ENCODE assay signal across 11 mouse cellular contexts in the genomic region with DNA sequence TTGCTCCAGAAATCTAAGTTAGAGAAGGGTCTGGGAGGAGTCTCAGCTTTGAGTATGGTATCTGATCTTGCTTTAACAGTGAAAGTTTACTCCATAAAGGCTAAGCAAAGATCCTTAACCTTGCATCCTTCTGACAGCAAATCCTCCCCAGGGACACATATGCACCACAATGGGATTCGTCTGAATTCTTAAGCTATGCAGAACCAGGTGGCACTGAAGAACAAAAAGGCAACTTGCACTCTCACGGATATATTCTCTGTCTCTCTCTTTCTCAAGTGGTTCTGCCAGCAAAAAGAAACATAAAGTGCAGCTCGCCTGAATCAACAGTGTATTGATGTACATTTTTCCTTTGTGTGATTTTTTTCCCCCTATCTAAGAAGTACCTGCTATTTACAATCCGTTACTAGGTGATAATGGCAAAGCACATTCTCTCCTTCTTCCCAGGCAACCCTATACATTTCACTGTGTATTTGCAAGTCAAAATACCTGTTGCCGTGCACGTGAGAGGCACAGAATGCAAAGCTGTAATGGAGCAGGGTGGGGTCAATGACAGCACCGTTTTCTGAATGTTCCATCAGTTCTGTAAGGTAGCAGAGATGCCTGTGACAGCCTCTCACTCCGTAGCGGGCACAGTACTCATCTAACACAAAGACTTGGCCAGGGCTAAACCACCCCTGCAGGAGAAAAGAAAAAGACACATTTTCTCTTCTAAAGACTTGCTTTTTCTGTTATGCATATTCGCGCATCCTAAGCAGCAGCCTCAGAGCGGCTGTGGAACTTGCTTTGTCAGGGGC.
DNase-seq lines count a peak whose midpoint lies in the region; ATAC-seq lines count a peak whose summit lies in the region.
"Had no signal": no experiment of that assay in that cellular context is flagged by ENCODE, and none has a peak within 500 bp of the region (broad histone marks: within the 10 kb centered on the region; RNA-seq: fewer than 3 reads in every experiment).

No protein-coding gene starts in this region.

- peaks cover 16% of the 10 kb centered on the region for H3K4me1 ChIP-seq in hindbrain, embryonic 10.5 days (replicated peaks)
- H3K4me1 ChIP-seq in midbrain, embryonic 12.5 days = peaks cover 14% of the 10 kb centered on the region
- no peaks in the 10 kb centered on the region for H3K4me1 ChIP-seq in kidney, embryonic 16.5 days (ENCODE audit: insufficient read depth, low read length)

- no peak for ATAC-seq in midbrain, embryonic 12.5 days (ENCODE audit: low FRiP score, low read depth)
- ATAC-seq in kidney, embryonic 16.5 days (ENCODE audit: low FRiP score, low TSS enrichment) = no peak
- ATAC-seq: activated CD4-positive, CD25-positive, alpha-beta regulatory T cell, adult 4 months; lung, postnatal 0 days had no signal

- H3K4me3 ChIP-seq in hindbrain, embryonic 10.5 days = peak overlapping the region; percentile 16; the same call in 1 of the 2 replicates
- H3K4me3 ChIP-seq in midbrain, embryonic 12.5 days = peak overlapping the region; percentile 7; the same call in 1 of the 2 replicates
- no peak overlapping the region for H3K4me3 ChIP-seq in kidney, embryonic 16.5 days (ENCODE audit: low read length)

- peaks cover 27% of the 10 kb centered on the region; the same call in 1 of the 2 replicates for H3K27me3 ChIP-seq in hindbrain, embryonic 10.5 days (ENCODE audit: insufficient read depth, poor library complexity, severe bottlenecking)
- peaks cover 12% of the 10 kb centered on the region for H3K27me3 ChIP-seq in midbrain, embryonic 12.5 days
- H3K27me3 ChIP-seq in kidney, embryonic 16.5 days (ENCODE audit: insufficient read depth, low read length) = no peaks in the 10 kb centered on the region

- H3K27ac ChIP-seq in hindbrain, embryonic 10.5 days = no peak overlapping the region
- no peak overlapping the region for H3K27ac ChIP-seq in midbrain, embryonic 12.5 days (replicated peaks)
- no peak overlapping the region for H3K27ac ChIP-seq in kidney, embryonic 16.5 days (ENCODE audit: low read length)

- H3K36me3 ChIP-seq in hindbrain, embryonic 10.5 days = no peaks in the 10 kb centered on the region
- H3K36me3 ChIP-seq in midbrain, embryonic 12.5 days = no peaks in the 10 kb centered on the region
- no peaks in the 10 kb centered on the region for H3K36me3 ChIP-seq in kidney, embryonic 16.5 days (ENCODE audit: insufficient read depth, low read length)
- H3K36me3 ChIP-seq: G1E had no signal

- peak; percentile 81 for DNase-seq in ES-CJ7 (ENCODE audit: low read depth, low spot score)
- peak; percentile 76 for DNase-seq in ZHBTc4 (ENCODE audit: low read depth, low spot score)
- DNase-seq in hindbrain, embryonic 10.5 days (ENCODE audit: low spot score) = no peak
- DNase-seq in adrenal gland, adult 18-20 months (ENCODE audit: low spot score in 2 of 2) = no peak
- DNase-seq in adrenal gland, adult 8-10 months = no peak
- DNase-seq: kidney, postnatal 25 days had no signal

- 5% methylated on average over 12 of the region's 12 CpGs for WGBS in hindbrain, embryonic 10.5 days
- WGBS in midbrain, embryonic 12.5 days = 4% methylated on average over 12 of the region's 12 CpGs
- WGBS in kidney, embryonic 16.5 days = 11% methylated on average over 12 of the region's 12 CpGs

- peak overlapping the region; percentile 43 for H3K4me2 ChIP-seq in midbrain, embryonic 12.5 days (replicated peaks)
- H3K4me2 ChIP-seq in kidney, embryonic 16.5 days (replicated peaks; ENCODE audit: low read depth, low read length) = no peak overlapping the region

- no peak overlapping the region for H3K9ac ChIP-seq in midbrain, embryonic 12.5 days (replicated peaks)
- no peak overlapping the region for H3K9ac ChIP-seq in kidney, embryonic 16.5 days (replicated peaks; ENCODE audit: low read length)

- no peaks in the 10 kb centered on the region for H3K9me3 ChIP-seq in hindbrain, embryonic 10.5 days
- H3K9me3 ChIP-seq in midbrain, embryonic 12.5 days = no peaks in the 10 kb centered on the region
- H3K9me3 ChIP-seq in kidney, embryonic 16.5 days (ENCODE audit: low read length) = no peaks in the 10 kb centered on the region
- H3K9me3 ChIP-seq: G1E had no signal

Comparison
In these comparisons a context has a peak if more than half of its experiments do, and no peak if none do; other contexts are left out.
1. DNase-seq: peak in ES-CJ7 (single experiment) and ZHBTc4 (single experiment); none in hindbrain, embryonic 10.5 days (single experiment), adrenal gland, adult 18-20 months (0 of 2) and adrenal gland, adult 8-10 months (single experiment).